Mouse (Mus musculus) telencephalon, adult 2 months (tissue): ENCODE results near the gene Mgat5.

Experiments used
- DNase-seq: peaks from one replicate; pipeline ENCODE4 v3.0.0-alpha.2; 2011; ENCODE audit warnings: low read depth, low spot score

The Mgat5 gene

DNA sequence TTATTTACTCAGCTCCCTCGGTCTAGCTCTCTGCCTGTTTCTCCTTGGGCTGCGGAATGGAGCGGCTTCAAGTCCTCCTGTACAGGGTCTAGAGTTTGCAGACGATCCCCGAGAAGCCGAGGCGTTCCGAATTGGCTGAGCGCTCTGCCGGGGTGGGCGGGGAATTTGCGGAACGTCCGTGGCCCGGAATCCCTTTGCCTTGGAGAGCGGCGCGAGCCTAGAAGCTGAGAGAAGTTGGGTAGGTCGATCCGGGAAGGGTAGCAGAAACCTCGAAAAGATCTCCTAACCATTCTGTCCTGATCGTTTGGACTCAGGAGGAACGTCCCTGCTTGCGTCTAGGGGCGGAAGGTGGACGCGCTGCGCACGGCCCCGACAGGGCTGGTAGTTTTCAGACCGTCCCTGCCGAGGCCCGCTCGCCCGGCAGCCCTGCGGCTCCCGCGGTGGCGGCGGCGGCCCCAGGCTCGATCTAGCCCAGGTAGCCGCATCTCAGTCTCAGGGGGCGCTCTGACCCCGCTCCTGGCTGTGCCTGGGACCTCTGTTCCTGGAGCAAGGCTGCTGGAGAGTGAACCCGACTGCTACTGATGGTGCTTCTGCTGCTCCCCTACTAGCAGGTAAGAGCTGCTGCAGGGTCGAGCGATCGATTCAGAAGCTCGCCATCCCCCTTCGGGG is at the start of gene Mgat5:
Gene Mgat5 (plus strand): TSS at position 199 of the 669 bp plus-strand sequence.
- peak; percentile 91 for DNase-seq

DNA sequence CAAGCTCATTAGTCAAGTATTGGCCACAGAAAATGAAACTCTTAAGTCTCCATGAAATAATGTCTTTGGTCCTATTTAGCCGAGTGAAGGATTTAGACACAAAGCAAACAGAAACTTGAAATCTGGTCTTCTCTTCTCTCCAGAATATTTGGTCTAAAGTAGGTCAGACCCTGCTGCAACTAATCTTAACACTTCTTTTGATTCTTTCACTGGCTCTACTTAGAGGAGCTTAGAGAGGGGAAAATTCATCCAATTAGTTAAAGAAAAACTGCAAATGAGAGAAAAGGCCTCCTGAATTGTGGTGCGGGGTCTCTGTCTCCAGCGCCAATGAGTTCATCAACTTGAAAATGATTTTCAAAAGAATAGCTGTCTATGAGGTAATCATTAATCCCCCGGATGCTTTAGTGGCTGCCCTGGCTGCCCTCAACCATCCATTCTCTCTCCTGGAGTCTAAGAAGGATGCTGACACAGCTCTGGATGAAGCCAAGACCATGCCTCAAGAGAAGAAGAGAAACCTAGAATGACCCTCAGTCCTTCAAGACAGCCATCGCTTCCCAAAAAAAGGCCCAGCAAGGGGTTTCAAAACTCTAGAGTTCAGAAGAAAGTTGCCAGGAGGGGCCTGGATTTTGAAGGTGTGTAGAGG is 44.6 kb upstream of the Mgat5 start:
- no peak for DNase-seq

DNA sequence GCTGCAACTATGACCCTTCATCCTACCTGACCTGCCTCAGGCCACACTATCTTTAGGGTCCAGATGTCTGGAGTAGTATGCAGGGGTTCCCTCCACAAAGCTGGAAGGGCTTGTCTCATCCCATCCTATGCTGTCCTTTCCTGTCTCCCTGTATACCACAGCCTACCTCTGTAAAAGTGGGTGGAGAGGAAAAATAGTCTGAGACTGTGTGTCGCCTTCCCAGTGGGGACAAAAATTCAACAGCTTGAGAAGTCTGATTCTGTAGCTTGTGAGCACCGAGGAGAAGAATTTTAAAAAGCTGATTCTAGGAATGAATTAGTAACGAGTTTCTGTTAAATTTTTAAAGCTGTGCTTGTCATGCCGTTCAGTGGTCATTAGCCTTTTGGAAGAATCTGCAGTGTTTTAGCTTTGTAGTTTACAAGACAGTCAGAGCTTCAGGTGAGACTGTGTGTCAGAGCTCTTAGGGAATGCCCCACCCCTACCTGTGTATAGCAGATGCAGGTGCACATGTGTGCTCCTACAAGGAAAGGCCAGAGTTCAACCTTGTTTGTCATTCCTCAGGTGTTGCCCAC is 40.1 kb upstream of the Mgat5 start:
- peak; percentile 47 for DNase-seq

DNA sequence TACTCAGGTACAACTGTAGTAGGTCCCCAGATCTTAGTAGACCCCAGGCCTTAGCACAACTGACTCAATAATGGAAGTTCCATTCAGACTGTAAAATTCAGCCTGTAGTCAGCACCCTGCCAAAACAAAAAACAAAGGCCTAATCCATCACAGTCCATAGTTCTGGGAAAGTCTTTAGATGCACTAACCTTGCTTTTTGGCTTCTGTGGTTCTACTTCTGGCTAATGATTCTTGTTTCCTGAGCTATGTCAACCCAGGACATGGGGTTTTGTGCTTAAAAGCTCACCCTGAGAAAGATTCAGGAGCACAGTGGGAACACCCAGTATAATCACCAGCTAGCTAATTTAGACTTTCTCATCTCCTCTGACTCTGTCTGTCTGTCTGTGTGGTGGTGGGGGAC is 38.3 kb upstream of the Mgat5 start:
- DNase-seq: no peak

DNA sequence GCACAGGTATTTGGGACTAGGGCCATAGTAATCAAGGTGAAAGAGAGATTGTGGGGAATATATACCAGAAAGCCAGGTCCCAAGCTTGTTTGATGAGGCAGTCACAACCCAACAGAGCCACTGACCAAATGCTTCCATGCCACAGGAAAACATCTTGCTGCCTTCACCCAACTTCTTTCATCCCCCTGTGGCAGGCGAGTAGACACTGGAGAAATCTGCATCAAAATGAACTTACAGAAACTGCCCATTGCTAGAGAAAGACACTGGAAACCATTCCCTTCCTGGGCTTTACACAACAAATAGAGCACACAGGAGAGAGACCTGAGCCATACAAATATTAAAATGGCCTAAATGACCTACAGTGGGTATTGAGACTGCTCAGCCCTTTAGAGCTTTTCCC is 37.2 kb upstream of the Mgat5 start:
- DNase-seq: no peak

DNA sequence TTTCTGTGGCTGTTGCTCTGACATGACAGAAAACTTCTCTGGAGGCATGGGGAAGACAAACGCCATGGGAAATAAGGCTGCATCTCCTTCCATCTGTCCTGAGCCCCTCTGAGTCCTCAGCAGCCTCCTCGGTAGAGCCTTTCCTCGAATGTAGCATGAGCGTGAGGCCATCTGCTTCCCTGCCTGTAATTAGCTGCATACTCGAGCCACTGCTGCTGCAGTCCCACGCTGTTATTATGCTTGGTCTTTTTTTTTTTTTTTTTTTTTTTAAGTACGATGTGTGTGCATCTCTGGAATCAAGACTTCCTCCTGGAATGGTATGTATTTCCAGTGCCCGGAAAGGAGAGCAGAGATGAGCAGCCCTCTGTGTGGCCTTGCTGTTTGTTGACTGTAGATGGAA is 36.6 kb upstream of the Mgat5 start:
- DNase-seq: peak; percentile 43

DNA sequence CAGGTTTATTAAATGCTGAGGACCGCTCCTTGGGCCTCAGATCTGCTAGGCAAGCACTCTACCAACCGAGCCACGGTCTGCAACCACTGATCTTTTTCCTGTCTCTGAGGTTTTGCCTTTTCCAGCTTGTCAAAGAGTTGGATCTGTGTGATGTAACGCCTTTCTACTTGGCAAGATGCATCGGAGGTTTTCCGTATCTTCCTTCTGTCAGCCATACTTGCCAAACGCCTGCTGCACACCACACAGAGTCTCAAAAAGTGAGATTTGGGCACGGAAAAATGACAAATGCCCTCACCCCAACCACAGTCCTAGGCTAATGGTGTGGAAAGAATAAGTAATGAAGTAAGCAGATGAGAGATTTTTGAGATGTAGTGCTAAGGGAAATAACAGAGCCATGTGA is 35.3 kb upstream of the Mgat5 start:
- no peak for DNase-seq

DNA sequence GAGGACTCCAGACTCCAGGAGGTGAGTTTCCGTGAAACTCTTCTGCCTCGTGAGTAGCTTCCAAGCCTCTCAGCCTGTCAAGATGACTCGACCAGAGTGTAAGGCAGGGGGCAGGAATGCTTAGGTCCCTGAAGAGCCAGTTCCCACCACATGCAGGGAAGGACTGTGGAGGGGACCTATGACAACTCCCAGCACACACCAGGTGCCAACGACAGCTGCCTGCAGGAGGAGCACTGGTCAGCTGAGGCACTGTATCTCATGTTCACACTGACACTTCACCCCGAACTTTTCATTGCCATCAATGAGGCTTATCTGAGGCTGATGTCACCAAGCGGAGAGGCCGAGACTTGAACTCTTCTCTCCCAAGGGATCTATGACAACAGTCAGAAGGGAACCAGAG is 33.5 kb upstream of the Mgat5 start:
- DNase-seq: no peak

DNA sequence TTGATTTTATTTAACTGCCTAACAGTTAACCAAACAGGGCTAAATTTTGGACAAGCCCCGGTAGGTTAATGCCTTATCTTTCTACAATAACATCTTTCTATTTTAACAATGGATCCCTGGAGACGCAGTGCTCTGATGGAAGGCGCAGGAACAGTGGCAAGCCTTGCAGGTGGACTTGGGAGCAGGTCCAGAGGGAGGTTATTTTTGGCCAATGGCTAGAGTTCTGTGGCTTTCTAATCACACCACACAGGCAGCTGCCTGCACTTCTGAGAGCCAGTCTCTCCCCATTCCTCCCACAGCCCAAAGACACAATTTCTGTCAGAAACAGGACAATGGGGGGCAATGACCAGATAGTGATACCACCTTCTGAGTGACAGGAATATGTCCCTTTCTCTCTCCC is 31.4 kb upstream of the Mgat5 start:
- DNase-seq: no peak

DNA sequence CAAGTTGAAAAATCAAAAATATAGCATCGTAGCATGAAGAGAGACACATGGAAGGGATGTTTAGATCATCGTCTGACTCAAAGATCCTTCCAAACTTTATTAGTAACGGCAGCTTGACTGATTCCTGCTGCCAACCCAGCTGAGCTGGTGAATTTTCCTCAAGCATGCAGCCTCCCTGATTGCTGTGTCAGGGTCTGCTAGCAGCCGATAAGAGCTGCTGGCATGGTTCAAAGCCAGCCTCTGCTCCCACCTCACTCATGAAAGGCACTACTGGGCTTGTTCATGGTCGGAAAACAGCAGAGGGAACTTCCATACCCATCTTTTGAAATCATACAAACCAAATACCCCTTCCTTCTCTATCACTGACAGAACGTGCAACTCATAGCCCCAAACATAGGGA is 12.4 kb upstream of the Mgat5 start:
- DNase-seq: no peak

DNA sequence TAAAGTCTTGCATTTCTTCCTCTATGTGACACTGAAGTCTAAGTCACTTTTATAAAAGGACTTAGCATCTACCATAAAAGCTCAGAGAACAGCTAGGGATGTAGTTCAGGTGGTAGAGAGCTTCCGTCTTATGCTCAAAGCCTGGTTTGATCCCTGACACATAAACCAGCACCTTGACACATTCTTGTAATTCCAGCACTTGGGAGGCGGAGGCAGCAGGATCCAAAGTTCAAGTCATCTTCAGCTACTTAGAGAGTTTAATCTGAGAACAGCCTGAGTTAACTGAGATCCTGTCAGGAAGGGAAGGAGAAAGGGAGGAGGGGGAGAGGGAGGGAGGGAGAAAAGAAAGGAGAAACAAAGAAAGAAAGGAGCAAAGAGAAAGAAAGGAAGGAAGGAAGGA is 5.6 kb upstream of the Mgat5 start:
- no peak for DNase-seq

DNA sequence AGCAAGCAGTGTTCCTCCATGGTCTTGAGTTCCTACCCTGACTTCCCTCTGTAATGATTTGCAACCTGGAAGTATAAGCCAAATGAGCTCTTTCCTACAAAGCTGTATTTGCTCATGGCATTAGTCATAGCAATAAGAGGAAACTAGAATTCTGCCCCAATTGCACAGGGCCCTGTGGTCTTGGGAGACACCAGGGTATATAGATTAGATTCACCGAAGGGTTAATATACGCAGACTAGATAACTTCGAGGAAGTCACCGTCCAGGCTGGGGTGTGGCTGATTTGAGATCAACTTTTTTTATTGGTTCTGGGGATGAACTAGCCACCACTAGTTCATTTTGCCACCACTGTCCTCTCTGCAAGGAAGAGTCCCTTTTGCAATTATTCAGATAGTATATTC is 2.5 kb upstream of the Mgat5 start:
- no peak for DNase-seq

DNA sequence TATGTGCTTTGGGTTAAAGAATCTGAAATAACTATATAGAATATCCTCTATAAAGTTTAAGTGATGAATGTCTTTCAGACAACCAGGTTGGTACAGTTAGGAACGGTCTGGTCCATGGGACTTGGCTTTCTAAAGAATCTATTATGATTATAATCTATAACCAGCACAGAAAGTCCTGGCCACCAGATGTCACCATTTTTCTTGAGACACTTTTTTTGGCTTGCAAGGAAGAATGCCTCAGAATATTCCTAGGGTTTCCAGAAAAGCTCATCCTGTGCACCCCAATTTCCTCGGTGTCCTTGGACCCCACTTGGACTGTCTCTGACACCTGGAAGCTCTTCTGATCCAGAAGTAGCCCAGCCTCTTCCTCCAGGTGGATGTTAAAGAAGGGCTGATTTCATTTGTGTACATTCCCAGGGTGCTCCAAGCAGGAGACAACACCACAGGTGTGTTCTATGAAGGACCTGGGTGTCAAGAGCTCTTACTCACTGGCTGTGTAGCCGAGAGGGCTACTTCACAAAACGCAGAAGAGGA is 1.5 kb upstream of the Mgat5 start:
- DNase-seq: no peak

DNA sequence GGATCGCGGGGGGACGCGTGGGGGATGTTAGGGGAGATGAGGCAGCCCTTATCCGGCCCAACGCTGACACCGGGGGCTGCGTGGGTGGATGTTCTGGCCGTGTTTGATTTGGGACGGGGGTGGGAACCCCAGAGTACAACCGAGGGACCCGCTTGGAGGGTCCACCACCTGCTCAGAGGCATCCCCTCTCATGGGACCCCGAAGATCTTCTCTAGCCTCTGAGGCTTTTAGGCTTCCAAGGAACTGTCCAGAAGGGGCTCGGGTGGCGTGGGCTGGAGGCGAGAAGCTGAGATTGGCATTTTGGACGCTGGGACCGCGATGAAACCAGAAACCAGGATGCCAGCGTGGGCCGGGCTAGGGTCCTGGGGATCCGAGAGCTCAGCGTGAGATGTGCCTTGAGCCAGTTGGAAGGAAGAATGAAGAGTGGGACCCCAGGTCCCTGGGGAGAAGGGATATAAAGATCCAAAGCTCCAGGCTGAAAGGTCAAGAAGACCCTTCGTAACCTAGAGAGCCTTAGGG is 745 bp downstream of the Mgat5 start:
- DNase-seq: no peak

DNA sequence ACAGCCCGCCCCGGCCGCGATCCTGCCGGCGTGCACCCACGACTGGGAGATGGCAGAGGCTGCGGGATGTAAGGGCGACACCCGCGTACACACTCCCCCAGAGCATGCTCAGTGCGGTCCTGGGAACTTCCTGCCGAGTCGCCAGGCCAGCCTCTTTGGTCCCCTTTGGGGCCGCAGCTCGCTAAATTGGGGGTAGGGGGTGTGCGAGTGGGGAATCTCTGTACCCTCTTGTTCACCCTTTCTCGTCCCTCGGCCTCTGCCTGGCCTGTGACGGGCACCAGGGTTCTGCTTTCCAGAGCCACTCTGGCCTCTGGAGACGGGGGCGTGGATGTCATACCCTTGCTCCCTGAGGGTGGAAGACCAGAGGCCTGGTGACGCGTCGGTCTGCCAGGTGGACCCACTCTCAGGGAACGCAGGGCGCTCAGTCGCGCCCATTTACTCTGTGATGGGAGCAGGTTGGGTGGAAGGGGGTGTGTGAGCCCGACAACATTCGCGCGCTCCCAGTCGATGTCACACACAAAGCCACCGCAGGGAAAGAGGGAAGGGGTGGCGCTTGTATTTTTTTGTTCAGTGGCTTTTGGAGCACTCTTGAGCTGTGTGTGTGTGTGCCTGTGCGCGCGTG is 1.3 kb downstream of the Mgat5 start:
- no peak for DNase-seq

DNA sequence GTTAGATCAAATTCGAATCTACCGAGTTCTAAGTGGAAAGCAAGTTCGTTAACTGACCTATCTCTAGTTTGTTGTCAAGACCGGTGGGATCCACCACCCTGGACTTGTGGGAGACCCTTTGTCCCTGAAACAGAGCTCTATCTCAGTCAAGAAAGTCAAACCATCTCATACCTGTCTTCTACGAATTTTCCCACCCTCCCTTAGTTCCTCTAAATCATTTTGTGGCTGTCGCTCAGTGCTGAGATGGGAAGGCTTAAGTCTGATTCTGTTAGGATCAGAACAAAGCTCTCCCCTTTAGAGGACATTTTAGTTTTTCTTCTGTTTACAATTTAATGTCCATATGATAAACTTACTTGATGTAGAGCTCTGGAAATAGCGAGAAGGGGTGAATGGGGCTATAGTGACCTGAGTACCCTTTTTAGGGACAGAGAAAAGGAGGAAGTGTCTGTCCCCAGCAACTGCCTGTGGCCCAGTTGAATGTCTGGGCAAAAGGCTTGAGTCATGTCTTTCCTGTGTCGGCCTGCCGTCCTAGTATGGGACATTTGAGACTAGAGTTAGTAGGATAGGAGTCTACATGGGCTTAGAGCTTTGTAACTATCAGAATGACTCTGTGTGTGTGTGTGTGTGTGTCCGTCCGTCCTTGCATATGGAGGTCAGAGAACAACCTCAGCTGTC is 2.2 kb downstream of the Mgat5 start:
- no peak for DNase-seq

DNA sequence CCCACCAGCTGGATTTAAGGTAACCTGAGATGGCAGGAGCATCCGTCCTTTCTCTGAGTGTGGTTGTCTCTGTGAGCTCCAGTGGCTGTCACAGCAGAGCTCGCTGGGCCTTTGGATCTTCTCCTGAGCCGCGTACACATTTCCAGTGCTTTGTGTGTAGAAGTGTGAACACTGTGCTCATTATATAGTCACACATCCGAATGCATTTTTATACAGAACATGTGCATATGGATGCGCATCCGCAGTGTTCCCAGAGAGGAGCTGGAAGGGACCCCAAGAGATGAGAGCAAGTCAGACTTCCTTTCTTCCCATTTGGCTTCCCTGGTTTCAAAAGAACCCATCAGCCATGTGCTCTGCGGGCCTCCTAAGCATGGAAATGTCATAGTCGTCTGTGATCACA is 3.4 kb downstream of the Mgat5 start:
- DNase-seq: no peak

DNA sequence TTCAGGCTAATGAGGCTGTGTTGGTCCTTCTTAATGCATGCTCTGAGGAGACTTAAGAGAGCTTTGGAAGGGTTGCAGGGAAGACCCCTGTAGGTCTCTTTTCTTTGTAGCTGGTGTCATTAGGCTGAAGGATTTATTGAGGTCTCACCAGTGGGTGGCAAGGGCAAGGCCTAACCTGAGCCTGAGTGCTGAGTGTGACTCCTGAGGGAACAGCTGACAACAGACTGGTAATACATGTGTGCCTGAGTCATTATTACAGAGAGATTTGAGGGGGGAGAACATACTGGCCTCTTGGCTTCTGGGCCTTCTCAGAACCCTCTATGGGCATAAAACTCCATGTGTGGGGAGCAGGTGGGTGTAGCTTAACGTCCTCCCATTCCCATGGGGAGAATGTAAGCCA is 8.0 kb downstream of the Mgat5 start:
- DNase-seq: no peak

DNA sequence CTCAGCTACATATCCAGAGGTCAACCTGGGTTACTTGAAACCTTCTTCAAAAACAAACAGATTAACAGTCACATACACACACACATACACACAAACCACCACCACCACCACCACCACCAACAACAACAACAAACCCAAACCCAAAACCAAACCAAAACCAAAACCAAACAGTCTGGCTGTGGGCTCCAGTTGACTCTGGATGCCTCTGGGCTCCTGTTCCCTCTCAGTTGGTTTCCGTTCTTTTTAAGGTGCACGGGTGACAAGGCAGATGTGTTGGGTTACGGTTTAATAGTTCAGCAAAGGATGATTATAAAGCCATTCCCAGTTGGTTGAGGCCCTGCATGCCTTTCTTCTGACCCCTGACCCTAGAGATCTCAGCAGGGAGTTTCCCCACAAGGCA is 8.6 kb downstream of the Mgat5 start:
- no peak for DNase-seq

DNA sequence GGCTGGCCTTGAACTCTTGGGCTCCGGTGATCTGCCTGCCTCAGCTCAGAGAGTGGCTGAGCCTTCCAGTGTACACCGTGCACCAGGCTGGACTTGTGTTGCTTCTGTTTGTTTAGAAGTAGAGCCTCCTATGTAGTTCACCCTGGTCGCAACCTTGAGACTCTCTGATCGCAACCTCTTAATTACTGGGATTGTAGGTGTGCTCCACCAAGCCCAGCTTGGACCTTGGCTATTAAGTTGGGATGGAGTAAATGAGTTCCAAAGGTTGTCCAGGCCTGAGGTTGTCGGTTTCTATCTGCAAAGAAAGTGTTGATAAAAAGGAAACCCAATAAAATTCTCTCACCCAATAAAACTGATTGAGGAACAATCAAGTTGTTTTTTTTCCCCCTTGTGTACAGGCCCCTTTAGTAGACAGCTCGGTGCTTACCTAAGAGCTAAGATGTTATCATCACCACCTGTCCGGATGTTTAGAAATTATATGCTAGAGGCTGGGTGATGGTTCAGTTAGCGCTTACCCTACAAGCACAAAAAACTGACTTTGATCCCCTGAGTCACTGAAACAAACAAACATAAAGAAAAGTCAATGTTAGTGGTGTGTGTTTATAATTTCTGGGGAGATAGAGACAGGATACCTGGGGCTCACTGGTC is 9.9 kb downstream of the Mgat5 start:
- no peak for DNase-seq

DNA sequence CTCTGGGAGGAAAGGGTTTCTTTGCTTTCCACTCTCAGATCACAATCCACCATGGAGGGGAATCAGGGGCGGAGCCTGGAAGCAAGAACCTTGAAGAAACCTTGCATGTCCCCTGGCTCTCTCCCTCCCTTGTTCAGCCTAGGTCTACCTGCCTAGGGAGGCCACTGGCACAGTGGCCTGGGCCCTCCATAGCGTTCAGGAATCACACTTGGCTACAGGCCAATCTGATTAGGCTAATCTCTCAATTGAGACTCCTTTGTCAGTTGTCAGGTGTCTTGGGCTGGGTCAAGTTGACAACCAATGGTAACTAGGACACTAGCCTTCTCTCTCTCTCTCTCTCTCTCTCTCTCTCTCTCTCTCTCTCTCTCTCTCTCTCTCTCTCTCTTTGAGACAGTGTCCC is 12.2 kb downstream of the Mgat5 start:
- DNase-seq: no peak
